Mouse (Mus musculus) MEL (cell line): ENCODE measurements at regions not wholly inside any gene's neighbourhood (a gene's known extent, or its start where the extent isn't known, plus 50 kb on each side); places are given as distances from the start of the nearest gene placed in this dataset.

Experiments used
- DNase-seq: peaks from one replicate; pipeline ENCODE4 v3.0.0; 2011; ENCODE audit warnings: low read depth, low spot score
- H3K27ac ChIP-seq: 2 replicates; pipeline ENCODE4 v1.5.1; 2012; ENCODE audit warnings: low read depth, mild to moderate bottlenecking, control low read depth, low read length, moderate library complexity; ENCODE audit not compliant: control insufficient read depth
- H3K27me3 ChIP-seq, 2 experiments: fragments of 150-350 bp in 1 of 2; sonication (generic) in 1 of 2; 2 replicates each; pipeline ENCODE4 v1.6.1; 2012; ENCODE audit warnings: low read length in 2 of 2, mild to moderate bottlenecking in 2 of 2, improper control_type of control experiment in 1 of 2, moderate library complexity in 1 of 2; ENCODE audit not compliant: insufficient read depth in 2 of 2, control insufficient read depth in 1 of 2
- H3K36me3 ChIP-seq, 2 experiments: 2 replicates each; pipeline ENCODE4 v1.6.1; 2012 to 2014; ENCODE audit warnings: low read length in 2 of 2, improper control_type of control experiment in 1 of 2, inconsistent platforms in 1 of 2, mild to moderate bottlenecking in 1 of 2; ENCODE audit not compliant: insufficient read depth in 2 of 2, control insufficient read depth in 1 of 2
- H3K4me1 ChIP-seq, 2 experiments: fragments of 150-350 bp in 1 of 2; sonication (generic) in 1 of 2; 2 replicates each; pipeline ENCODE4 v1.6.1; 2012; ENCODE audit warnings: low read length in 2 of 2, improper control_type of control experiment in 1 of 2, mild to moderate bottlenecking in 1 of 2; ENCODE audit not compliant: insufficient read depth in 2 of 2, control insufficient read depth in 1 of 2
- H3K4me3 ChIP-seq, 2 experiments: fragments of 150-350 bp in 1 of 2; sonication (generic) in 1 of 2; 2 replicates each; pipeline ENCODE4 v1.5.1; 2012; ENCODE audit warnings: low read depth in 2 of 2, low read length in 2 of 2, mild to moderate bottlenecking in 2 of 2, moderate library complexity in 2 of 2, control low read depth in 1 of 2, improper control_type of control experiment in 1 of 2; ENCODE audit not compliant: control insufficient read depth in 1 of 2, insufficient read depth in 1 of 2
- H3K79me2 ChIP-seq: 2 replicates; pipeline ENCODE4 v1.6.1; 2012; ENCODE audit warnings: mild to moderate bottlenecking, low read length, moderate library complexity; ENCODE audit not compliant: control insufficient read depth, poor library complexity, insufficient read depth
- H3K9ac ChIP-seq: 2 replicates; pipeline ENCODE4 v1.6.1; 2012; ENCODE audit warnings: low read depth, mild to moderate bottlenecking, control low read depth, low read length, moderate library complexity; ENCODE audit not compliant: control insufficient read depth, poor library complexity, severe bottlenecking
- H3K9me3 ChIP-seq: fragments of 150-350 bp; sonication (generic); replicated peaks from 2 replicates; pipeline ENCODE4 v1.6.1; 2012; ENCODE audit warnings: mild to moderate bottlenecking, low read length, improper control_type of control experiment, moderate library complexity; ENCODE audit not compliant: insufficient read depth
- BHLHE40 ChIP-seq: IDR thresholded peaks from 2 replicates; pipeline ENCODE4 v1.6.1; 2012; ENCODE audit warnings: low read depth, mild to moderate bottlenecking, inconsistent platforms, low read length, improper control_type of control experiment, borderline replicate concordance
- CHD2 ChIP-seq: IDR thresholded peaks from 2 replicates; pipeline ENCODE4 v1.6.1; 2011; ENCODE audit warnings: low read length, improper control_type of control experiment
- CTCF ChIP-seq, 3 experiments: IDR thresholded peaks in 2 of 3; conservative IDR thresholded peaks in 1 of 3; 2 replicates each; pipeline ENCODE4 v1.5.1; 2011 to 2012; ENCODE audit warnings: low read length in 3 of 3, low read depth in 2 of 3, mild to moderate bottlenecking in 2 of 3, improper control_type of control experiment in 1 of 3, inconsistent platforms in 1 of 3, mixed read lengths in 1 of 3, moderate library complexity in 1 of 3; ENCODE audit not compliant: control insufficient read depth in 1 of 3, insufficient read depth in 1 of 3, poor library complexity in 1 of 3, severe bottlenecking in 1 of 3
- EP300 ChIP-seq, 2 experiments: IDR thresholded peaks; 2 replicates each; pipeline ENCODE4 v1.6.1; 2011; ENCODE audit warnings: improper control_type of control experiment in 2 of 2, low read length in 2 of 2, low read depth in 1 of 2, mild to moderate bottlenecking in 1 of 2
- ETS1 ChIP-seq: IDR thresholded peaks from 2 replicates; pipeline ENCODE4 v1.6.1; 2012; ENCODE audit warnings: low read depth, mild to moderate bottlenecking, inconsistent platforms, low read length, improper control_type of control experiment, moderate library complexity
- GATA1 ChIP-seq: IDR thresholded peaks from 2 replicates; pipeline ENCODE4 v1.6.1; 2011; ENCODE audit warnings: low read depth, low read length, improper control_type of control experiment
- KAT2A ChIP-seq: conservative IDR thresholded peaks from 2 replicates; pipeline ENCODE4 v1.6.1; 2012; ENCODE audit warnings: low read depth, low read length, improper control_type of control experiment, inconsistent platforms
- MAFK ChIP-seq: IDR thresholded peaks from 2 replicates; pipeline ENCODE4 v1.6.1; 2011; ENCODE audit warnings: low read depth, mild to moderate bottlenecking, low read length, improper control_type of control experiment, borderline replicate concordance
- MXI1 ChIP-seq: IDR thresholded peaks from 2 replicates; pipeline ENCODE4 v1.6.1; 2011; ENCODE audit warnings: mild to moderate bottlenecking, low read depth, low read length, improper control_type of control experiment
- MYC ChIP-seq: IDR thresholded peaks from 2 replicates; pipeline ENCODE4 v1.6.1; 2011; ENCODE audit warnings: low read depth, mild to moderate bottlenecking, low read length, improper control_type of control experiment, moderate library complexity
- POLR2AphosphoS2 ChIP-seq: IDR thresholded peaks from 2 replicates; pipeline ENCODE4 v1.6.1; 2011; ENCODE audit warnings: low read length, improper control_type of control experiment
- POLR2AphosphoS5 ChIP-seq: IDR thresholded peaks from 2 replicates; pipeline ENCODE4 v1.6.1; 2012; ENCODE audit warnings: low read depth, borderline replicate concordance, mild to moderate bottlenecking, inconsistent platforms, low read length, moderate library complexity, mixed read lengths
- RCOR1 ChIP-seq: IDR thresholded peaks from 2 replicates; pipeline ENCODE4 v1.6.1; 2012; ENCODE audit warnings: low read depth, mild to moderate bottlenecking, inconsistent platforms, low read length, improper control_type of control experiment
- SIN3A ChIP-seq: IDR thresholded peaks from 2 replicates; pipeline ENCODE4 v1.6.1; 2012; ENCODE audit warnings: low read length, improper control_type of control experiment, inconsistent platforms
- SMC3 ChIP-seq: IDR thresholded peaks from 2 replicates; pipeline ENCODE4 v1.6.1; 2011; ENCODE audit warnings: low read depth, low read length, improper control_type of control experiment
- TAL1 ChIP-seq: IDR thresholded peaks from 2 replicates; pipeline ENCODE4 v1.6.1; 2012; ENCODE audit warnings: mild to moderate bottlenecking, inconsistent platforms, low read length, moderate library complexity, mixed read lengths
- TCF12 ChIP-seq: IDR thresholded peaks from 2 replicates; pipeline ENCODE4 v1.6.1; 2014; ENCODE audit warnings: low read depth, mild to moderate bottlenecking, inconsistent platforms, low read length, improper control_type of control experiment, moderate library complexity
- USF1 ChIP-seq: IDR thresholded peaks from 2 replicates; pipeline ENCODE4 v1.6.1; 2014; ENCODE audit warnings: low read depth, mild to moderate bottlenecking, inconsistent platforms, low read length, improper control_type of control experiment, moderate library complexity
- ZNF384 ChIP-seq: IDR thresholded peaks from 2 replicates; pipeline ENCODE4 v1.6.1; 2012; ENCODE audit warnings: low read depth, mild to moderate bottlenecking, inconsistent platforms, low read length, improper control_type of control experiment

DNA sequence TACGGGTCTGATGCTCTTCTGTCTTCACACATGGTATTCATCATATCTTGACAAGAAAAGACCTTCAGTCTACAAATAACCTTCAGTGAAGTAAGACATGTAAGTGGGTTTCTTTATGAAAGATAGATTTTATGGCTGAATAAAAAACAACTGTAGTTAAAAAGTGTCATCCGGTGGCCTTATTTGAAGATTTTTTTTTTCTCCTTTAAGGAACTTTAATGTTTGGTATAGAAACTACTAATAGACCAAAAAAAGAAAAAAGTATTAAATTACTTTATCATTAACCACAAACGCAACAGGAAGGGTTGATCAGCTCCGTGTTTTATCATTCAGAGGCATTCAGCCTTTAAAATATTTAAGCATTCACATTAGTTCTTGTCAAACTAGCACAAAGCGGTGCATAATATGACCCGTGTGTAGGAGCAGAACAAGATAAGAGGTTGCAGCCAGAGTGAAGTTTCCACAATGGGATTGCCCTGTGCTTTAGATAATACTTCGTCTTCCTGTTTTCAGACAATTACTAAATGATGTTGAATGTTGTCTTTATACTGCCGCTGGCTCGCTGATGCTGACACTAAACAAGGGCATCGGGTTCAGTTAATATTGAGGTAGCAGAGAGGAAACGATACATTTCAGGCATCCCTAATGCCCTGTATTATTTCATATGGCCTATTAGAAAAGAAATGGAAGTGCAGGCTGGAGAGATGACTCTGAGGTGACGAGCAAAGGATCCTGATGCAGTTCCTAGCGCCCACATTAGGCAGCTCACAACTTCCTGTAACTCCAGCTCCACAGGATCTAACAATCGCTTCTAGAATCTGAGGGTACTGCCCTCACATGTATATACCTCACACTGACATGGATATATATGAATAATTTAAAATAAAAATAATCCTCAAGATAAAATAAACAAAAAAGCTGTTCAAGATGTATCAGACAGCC lies 244.8 kb downstream of the Rpl36a-ps1 start (continued):
- TF ChIP-seq TCF12: peak; percentile 97
- TF ChIP-seq MYC: no peak
- TF ChIP-seq TAL1: peak; percentile 91
- TF ChIP-seq SMC3: no peak
- TF ChIP-seq CHD2: peak; percentile 50; the same call in 1 of the 2 replicates
- TF ChIP-seq ETS1: peak; percentile 95
- TF ChIP-seq POLR2AphosphoS5: no peak
- TF ChIP-seq KAT2A: no peak; the same call in none of the 2 replicates
- TF ChIP-seq POLR2AphosphoS2: no peak
- peak; percentile 99 for TF ChIP-seq GATA1
- peak; percentile 16; the same call in 1 of the 2 replicates for TF ChIP-seq MXI1
- TF ChIP-seq USF1: no peak
- TF ChIP-seq MAFK: peak; percentile 84; the same call in 1 of the 2 replicates

DNA sequence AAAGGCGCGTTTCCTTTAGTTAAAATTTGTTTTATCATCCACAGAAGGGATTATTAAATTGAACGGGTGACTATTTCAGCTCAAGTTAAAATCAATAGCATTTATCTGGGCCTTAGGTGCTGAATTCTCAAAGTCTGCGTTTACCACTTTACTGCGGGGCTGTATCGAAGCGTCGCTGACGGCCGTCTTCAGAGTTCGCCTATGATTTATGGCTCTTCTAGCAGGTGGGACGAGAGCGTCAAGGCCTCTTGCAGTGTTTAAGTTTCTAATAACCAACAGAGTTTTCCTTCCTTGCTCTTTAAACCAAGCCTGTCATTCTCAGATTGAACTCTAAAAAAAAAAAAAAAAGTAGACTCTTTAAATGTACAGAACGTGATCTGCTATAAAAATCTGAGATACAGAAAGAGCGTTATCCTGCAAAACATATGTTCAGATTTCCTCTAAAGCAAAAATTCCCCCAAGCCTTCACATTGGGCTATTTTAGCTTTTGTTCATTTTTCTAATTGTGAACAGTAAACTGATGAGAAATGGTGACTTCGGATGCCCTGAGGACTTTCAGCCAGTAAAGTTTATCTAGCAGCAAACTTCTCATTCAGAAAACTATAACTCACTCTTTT lies 246.9 kb downstream of the Rpl36a-ps1 start:
- peak in 1 of 2 experiments; percentile 59; a peak in 3 of 4 replicates for TF ChIP-seq EP300 (IDR thresholded peaks at IDR 0.05; ENCODE audit: low read depth in 1 of 2, low read length in 2 of 2)
- TF ChIP-seq ZNF384: peak; percentile 92
- TF ChIP-seq SIN3A: 0 out of 2 replicates have a peak, but pooled peaks have one; percentile 25
- TF ChIP-seq CTCF (IDR thresholded peaks at IDR 0.05 in 2 of 3, conservative IDR thresholded peaks at IDR 0.05 in 1 of 3; ENCODE audit: control insufficient read depth in 1 of 3, insufficient read depth in 1 of 3, low read depth in 2 of 3, low read length in 3 of 3, poor library complexity in 1 of 3, severe bottlenecking in 1 of 3): no peak
- peak; percentile 41; the same call in 1 of the 2 replicates for TF ChIP-seq TCF12
- TF ChIP-seq GATA1: peak; percentile 10; the same call in 1 of the 2 replicates
- TF ChIP-seq POLR2AphosphoS5: no peak
- TF ChIP-seq RCOR1: peak; percentile 74
- TF ChIP-seq BHLHE40: peak; percentile 73; the same call in 1 of the 2 replicates
- Histone ChIP-seq H3K27me3 (no peaks in the 10 kb centered on the region; a peak in 1 of 4 replicates), H3K4me3 (peak overlapping the region in 1 of 2 experiments; percentile 90; a peak in 1 of 4 replicates), H3K27ac (no peak overlapping the region), H3K79me2 (no peaks in the 10 kb centered on the region), H3K9me3 (no peaks in the 10 kb centered on the region), H3K36me3 (peaks cover 0 to 6% of the 10 kb centered on the region in 2 experiments; a peak in 2 of 4 replicates), H3K9ac (peak overlapping the region; percentile 37; the same call in 1 of the 2 replicates), H3K4me1 (peaks cover 3 to 5% of the 10 kb centered on the region in 2 experiments; a peak in 3 of 4 replicates)
- DNase-seq: peak; percentile 46
